11 mouse cellular contexts compared by ENCODE assay signal in the genomic region with DNA sequence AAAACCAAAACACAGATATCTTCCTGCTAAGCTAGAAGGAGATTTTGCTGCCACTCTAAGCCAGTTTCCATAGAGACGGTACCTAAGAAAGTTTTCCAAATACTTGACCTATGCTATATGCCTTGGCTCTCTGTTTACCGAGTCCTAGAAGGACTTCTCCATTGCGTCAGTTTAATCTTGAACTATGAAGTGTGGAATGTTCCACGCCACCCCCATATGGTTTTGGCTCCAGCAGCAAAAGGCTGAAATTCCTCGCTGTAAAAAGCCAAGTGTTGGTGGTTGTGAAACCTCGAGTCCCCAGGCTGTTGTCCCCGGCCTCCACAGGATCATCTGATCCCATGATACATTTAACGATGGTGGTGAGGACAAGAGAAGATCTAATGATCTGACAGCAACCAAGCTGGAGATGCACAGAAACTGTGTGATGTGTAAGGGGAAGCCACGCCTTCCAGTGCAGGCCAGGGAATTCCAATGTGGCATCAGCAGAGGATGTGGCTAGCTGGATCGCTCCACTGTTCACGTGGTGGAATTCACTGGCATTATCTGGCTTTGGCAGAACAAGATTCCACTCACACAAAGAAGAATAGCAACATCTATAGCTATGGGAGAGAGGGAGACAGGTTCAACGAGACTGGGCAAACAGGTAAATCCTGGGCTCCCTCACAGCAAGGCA. TPM values are rescaled to one million over a fixed set of nuclear protein-coding genes. Genes with fewer than 3 reads are reported as not detected.
DNase-seq lines count a peak whose midpoint lies in the region; ATAC-seq and TF ChIP-seq lines count a peak whose summit lies in the region.
"Had no signal": no experiment of that assay in that cellular context is flagged by ENCODE, and none has a peak within 500 bp of the region (broad histone marks: within the 10 kb centered on the region; RNA-seq: fewer than 3 reads in every experiment).

No protein-coding gene starts in this region.

- no peak overlapping the region for H3K4me3 ChIP-seq in testis, adult 2 months (ENCODE audit: control insufficient read depth, low read depth, low read length)
- H3K4me3 ChIP-seq in stomach, embryonic 16.5 days (replicated peaks; ENCODE audit: low read length), result no peak overlapping the region

- WGBS in stomach, embryonic 16.5 days, result 45% methylated on average over 12 of the region's 12 CpGs

- H3K9ac ChIP-seq in stomach, embryonic 16.5 days (ENCODE audit: low read length), result no peak overlapping the region

- ATAC-seq in stomach, embryonic 16.5 days (ENCODE audit: insufficient read depth, low FRiP score), result peak; percentile 70
- no peak for ATAC-seq in erythroblast, adult 5-6 weeks (replicated peaks; ENCODE audit: low FRiP score, poor library complexity, severe bottlenecking)
- ATAC-seq: forebrain, embryonic 14.5 days had no signal

- no peak for TF ChIP-seq CTCF in testis, adult 2 months (IDR thresholded peaks at IDR 0.05; ENCODE audit: control insufficient read depth, insufficient read depth, insufficient replicate concordance, low read depth, low read length)

- TF ChIP-seq POLR2A in testis, adult 2 months (IDR thresholded peaks at IDR 0.05; ENCODE audit: control insufficient read depth, low read depth, low read length), result no peak

- H3K27me3 ChIP-seq in testis, adult 2 months (ENCODE audit: control insufficient read depth, insufficient read depth, low read length), result no peaks in the 10 kb centered on the region
- H3K27me3 ChIP-seq in stomach, embryonic 16.5 days (ENCODE audit: control insufficient read depth, insufficient read depth, low read length), result no peaks in the 10 kb centered on the region

- no peak for DNase-seq in testis, postnatal 14 days (ENCODE audit: low spot score)
- DNase-seq in heart, adult 8-10 months (ENCODE audit: low spot score), result peak; percentile 55
- peak; percentile 44 to 62 for DNase-seq in kidney, postnatal 4 days
- DNase-seq in MN1 (ENCODE audit: low spot score), result no peak
- no peak for DNase-seq in right cerebral cortex, postnatal 25 days
- DNase-seq: cerebellum, adult 11-12 months had no signal

- H3K4me2 ChIP-seq in stomach, embryonic 16.5 days (ENCODE audit: low read depth, low read length), result no peak overlapping the region

- peaks cover 2% of the 10 kb centered on the region; the same call in 1 of the 2 replicates for H3K4me1 ChIP-seq in testis, adult 2 months (ENCODE audit: control insufficient read depth, insufficient read depth, low read length)
- peaks cover 8% of the 10 kb centered on the region; the same call in 1 of the 2 replicates for H3K4me1 ChIP-seq in stomach, embryonic 16.5 days (ENCODE audit: control insufficient read depth, insufficient read depth, low read length)

- H3K36me3 ChIP-seq in testis, adult 2 months (ENCODE audit: control insufficient read depth, insufficient read depth, low read length), result no peaks in the 10 kb centered on the region
- H3K36me3 ChIP-seq in stomach, embryonic 16.5 days (ENCODE audit: control insufficient read depth, insufficient read depth, low read length), result no peaks in the 10 kb centered on the region

- H3K9me3 ChIP-seq in stomach, embryonic 16.5 days (replicated peaks; ENCODE audit: control insufficient read depth, low read length), result no peaks in the 10 kb centered on the region

- peak overlapping the region; percentile 5 for H3K27ac ChIP-seq in testis, adult 2 months (ENCODE audit: control insufficient read depth, insufficient read depth, low read depth, low read length)
- H3K27ac ChIP-seq in stomach, embryonic 16.5 days (ENCODE audit: low read length), result peak overlapping the region; percentile 63
- H3K27ac ChIP-seq: macrophage had no signal

RNA-seq across cellular contexts. Expression of gene Slc10a6, which starts 8.8 kb away (rescaled TPM):
- 0.85 and 1.2 TPM in 2 replicates for polyA plus RNA-seq in testis, adult 2 months (2012; rRNA removed)
- 1 to 10 TPM; 3.7 to 6.3 (median 4.4) TPM for total RNA-seq in heart, adult 8-10 months (2022)
- polyA plus RNA-seq in stomach, embryonic 16.5 days (2015; fragmentation: Nextera tagmentation; extraction: Ambion mirVana), result 1.7 and 4.7 TPM in 2 replicates
- total RNA-seq in erythroblast, adult 5-6 weeks (2015; ENCODE audit: low replicate concordance), result not detected in 2 replicates
- total RNA-seq in erythroblast, adult 5-6 weeks (2017; ENCODE audit: low replicate concordance), result not detected in 2 replicates

RNA-seq across cellular contexts. Expression of gene 1700016H13Rik, which starts 35.4 kb away (rescaled TPM):
- 429 TPM in 2 replicates for polyA plus RNA-seq in testis, adult 2 months (2012; rRNA removed)
- not detected for total RNA-seq in heart, adult 8-10 months (2022)
- polyA plus RNA-seq in stomach, embryonic 16.5 days (2015; fragmentation: Nextera tagmentation; extraction: Ambion mirVana), result 0.44 TPM in 1 of 2 replicates, not detected in the other
- total RNA-seq in erythroblast, adult 5-6 weeks (2015; ENCODE audit: low replicate concordance), result not detected in 2 replicates
- total RNA-seq in erythroblast, adult 5-6 weeks (2017; ENCODE audit: low replicate concordance), result not detected in 2 replicates
- polyA plus RNA-seq: macrophage had no signal

Comparison
In these comparisons a context has a peak if more than half of its experiments do, and no peak if none do; other contexts are left out.
1. DNase-seq: peak in heart, adult 8-10 months (single experiment) and kidney, postnatal 4 days (2 of 2); none in testis, postnatal 14 days (single experiment), MN1 (single experiment) and right cerebral cortex, postnatal 25 days (single experiment).
2. RNA of gene Slc10a6, which starts 8.8 kb away (total RNA-seq): 3.7 to 6.3 TPM in heart, adult 8-10 months; not detected in erythroblast, adult 5-6 weeks; every median in the first group is over 4 times any median in the second.